Mouse (Mus musculus): ENCODE measurements around the gene Phf21a.

GRCm38 (mm10) chr2:92043285-92043684, 49.6 kb upstream of the Phf21a start:
- TF ChIP-seq CTCF (IDR thresholded peaks at IDR 0.05; ENCODE audit: low read depth, low read length) (no peak), POLR2A (IDR thresholded peaks at IDR 0.05; ENCODE audit: insufficient read depth, low read length) (no peak)
